Mouse (Mus musculus) adrenal gland, adult 8-10 months (tissue): ENCODE results near the gene Abca4. TPM values are rescaled to one million over a fixed set of nuclear protein-coding genes. Genes with fewer than 3 reads are reported as not detected.
"Not testable (repeated sequence)": the region's sequence is repeated elsewhere in the genome, so short reads cannot be mapped to it uniquely, and the experiment has no call there.

Source experiments
- DNase-seq: peaks from one replicate; pipeline ENCODE4 v3.0.0; 2022
- total RNA-seq, 4 experiments: library from RNA; stranded (reverse); gene quantifications; 2 replicates each; pipeline ENCODE4 v1.2.4; 2022

Gene Abca4
- total RNA-seq, 4 experiments from 2014 or later = 1.3 to 14.0 (median 2.5) TPM

GRCm38 (mm10) chr3:122058439-122059198, 14.4 kb downstream of the Abca4 start:
- no peak for DNase-seq

- no peak for DNase-seq
Observed at GRCm38 (mm10) chr3:122062586-122062985, 18.3 kb downstream of the Abca4 start.

- peak; percentile 45 for DNase-seq
Observed at GRCm38 (mm10) chr3:122064556-122065410, 20.5 kb downstream of the Abca4 start.

- DNase-seq = no peak
Observed at GRCm38 (mm10) chr3:122071769-122072168, 27.5 kb downstream of the Abca4 start.

GRCm38 (mm10) chr3:122072646-122073571, 28.7 kb downstream of the Abca4 start:
- DNase-seq = no peak

GRCm38 (mm10) chr3:122073595-122073994, 29.4 kb downstream of the Abca4 start:
- no peak for DNase-seq

GRCm38 (mm10) chr3:122074334-122074733, 30.1 kb downstream of the Abca4 start:
- no peak for DNase-seq

GRCm38 (mm10) chr3:122078141-122078540, 33.9 kb downstream of the Abca4 start:
- DNase-seq = peak; percentile 46

GRCm38 (mm10) chr3:122079172-122079571, 34.9 kb downstream of the Abca4 start:
- DNase-seq = no peak

GRCm38 (mm10) chr3:122081634-122082033, 37.4 kb downstream of the Abca4 start:
- not testable (repeated sequence) for DNase-seq

GRCm38 (mm10) chr3:122082338-122082737, 38.1 kb downstream of the Abca4 start:
- no peak for DNase-seq

- no peak for DNase-seq
Observed at GRCm38 (mm10) chr3:122085157-122085989, 41.1 kb downstream of the Abca4 start.

- DNase-seq = no peak
Observed at GRCm38 (mm10) chr3:122088054-122088681, 43.9 kb downstream of the Abca4 start.

- no peak for DNase-seq
Observed at GRCm38 (mm10) chr3:122090338-122090737, 46.1 kb downstream of the Abca4 start.

- no peak for DNase-seq
Observed at GRCm38 (mm10) chr3:122099713-122100112, 55.5 kb downstream of the Abca4 start.

GRCm38 (mm10) chr3:122102091-122102490, 57.8 kb downstream of the Abca4 start:
- DNase-seq = no peak

GRCm38 (mm10) chr3:122103864-122104808, 59.9 kb downstream of the Abca4 start:
- peak; percentile 77 for DNase-seq

GRCm38 (mm10) chr3:122106920-122107319, 62.7 kb downstream of the Abca4 start:
- no peak for DNase-seq

GRCm38 (mm10) chr3:122107643-122108194, 63.5 kb downstream of the Abca4 start:
- DNase-seq = no peak
